Mouse (Mus musculus) adrenal gland, adult (tissue): ENCODE data around the gene Bace2.

Experiments
- DNase-seq, 2 experiments: peaks; one replicate each; pipeline ENCODE4 v3.0.0; 2022 to 2023; ENCODE audit warnings: low spot score in 1 of 2; ENCODE audit not compliant: inconsistent age in 2 of 2

Gene Bace2

GRCm38 (mm10) chr16:97356499-97357187, at the start of gene Bace2:
Bace2 (plus strand) TSS chr16:97356742.
- peak; percentile 79 to 91 for DNase-seq

GRCm38 (mm10) chr16:97307594-97307993, 48.9 kb upstream of the Bace2 start:
- no peak for DNase-seq

GRCm38 (mm10) chr16:97309796-97310569, 46.6 kb upstream of the Bace2 start:
- DNase-seq = peak in 1 of 2 experiments; percentile 31

GRCm38 (mm10) chr16:97310570-97310846, 46.0 kb upstream of the Bace2 start:
- peak; percentile 57 to 78 for DNase-seq

GRCm38 (mm10) chr16:97312960-97313686, 43.4 kb upstream of the Bace2 start:
- DNase-seq = peak; percentile 73 to 93

GRCm38 (mm10) chr16:97321576-97321975, 35.0 kb upstream of the Bace2 start:
- DNase-seq = no peak

GRCm38 (mm10) chr16:97322604-97323003, 33.9 kb upstream of the Bace2 start:
- DNase-seq = no peak

GRCm38 (mm10) chr16:97325975-97326374, 30.6 kb upstream of the Bace2 start:
- peak in 1 of 2 experiments; percentile 44 for DNase-seq

- no peak for DNase-seq
Measured at GRCm38 (mm10) chr16:97328602-97329001, 27.9 kb upstream of the Bace2 start.

- no peak for DNase-seq
Measured at GRCm38 (mm10) chr16:97353013-97353412, 3.5 kb upstream of the Bace2 start.

GRCm38 (mm10) chr16:97354632-97355031, 1.9 kb upstream of the Bace2 start:
- DNase-seq = no peak

GRCm38 (mm10) chr16:97357188-97357821, 763 bp downstream of the Bace2 start:
- DNase-seq = peak; percentile 32 to 67

- no peak for DNase-seq
Measured at GRCm38 (mm10) chr16:97362231-97362888, 5.8 kb downstream of the Bace2 start.

- DNase-seq = no peak
Measured at GRCm38 (mm10) chr16:97366141-97366540, 9.6 kb downstream of the Bace2 start.

- DNase-seq = no peak
Measured at GRCm38 (mm10) chr16:97370258-97370657, 13.7 kb downstream of the Bace2 start.

- DNase-seq = no peak
Measured at GRCm38 (mm10) chr16:97387955-97388354, 31.4 kb downstream of the Bace2 start.

GRCm38 (mm10) chr16:97391289-97391688, 34.7 kb downstream of the Bace2 start:
- DNase-seq = no peak

GRCm38 (mm10) chr16:97391701-97392384, 35.3 kb downstream of the Bace2 start:
- DNase-seq = peak; percentile 9 to 47

GRCm38 (mm10) chr16:97396436-97396835, 39.9 kb downstream of the Bace2 start:
- DNase-seq = no peak

- no peak for DNase-seq
Measured at GRCm38 (mm10) chr16:97397945-97398531, 41.5 kb downstream of the Bace2 start.
